Mouse (Mus musculus) lung, embryonic 16.5 days (tissue): Measurements from ENCODE around the gene Tbxas1. TPM values are rescaled to one million over a fixed set of nuclear protein-coding genes. Genes with fewer than 3 reads are reported as not detected.
A peak's percentile ranks its signal among the peaks of the same experiment; 100 is the strongest.

ENCODE experiments used
- ATAC-seq: fragments of 200-750 bp; cut with Nextera tagmentation; 2 replicates; pipeline ENCODE4 v1.8.0; 2017; ENCODE audit warnings: low read depth, mild to moderate bottlenecking, moderate library complexity
- H3K27ac ChIP-seq: fragments of 300-500 bp; sonication (generic); 2 replicates; pipeline ENCODE4 v1.5.1; 2014; ENCODE audit warnings: mild to moderate bottlenecking, control low read depth, low read length
- H3K27me3 ChIP-seq: fragments of 300-500 bp; sonication (generic); 2 replicates; pipeline ENCODE4 v1.6.1; 2014; ENCODE audit warnings: low read depth, low read length, mixed read lengths; ENCODE audit not compliant: control insufficient read depth, insufficient read depth
- H3K36me3 ChIP-seq: fragments of 300-500 bp; sonication (generic); 2 replicates; pipeline ENCODE4 v1.6.1; 2014; ENCODE audit warnings: low read length; ENCODE audit not compliant: control insufficient read depth, insufficient read depth
- H3K4me1 ChIP-seq: fragments of 300-500 bp; sonication (generic); replicated peaks from 2 replicates; pipeline ENCODE4 v1.6.1; 2014; ENCODE audit warnings: low read length, mixed read lengths; ENCODE audit not compliant: control insufficient read depth, insufficient read depth
- H3K4me2 ChIP-seq: fragments of 300-500 bp; sonication (generic); 2 replicates; pipeline ENCODE4 v1.6.1; 2014; ENCODE audit warnings: low read depth, low read length, control low read depth
- H3K4me3 ChIP-seq: fragments of 300-500 bp; sonication (generic); 2 replicates; pipeline ENCODE4 v1.5.1; 2014; ENCODE audit warnings: mild to moderate bottlenecking, low read length, control low read depth
- H3K9ac ChIP-seq: fragments of 300-500 bp; sonication (generic); 2 replicates; pipeline ENCODE4 v1.6.1; 2014; ENCODE audit warnings: low read length, control low read depth
- H3K9me3 ChIP-seq: fragments of 300-500 bp; sonication (generic); 2 replicates; pipeline ENCODE4 v1.6.1; 2016; ENCODE audit warnings: low read length; ENCODE audit not compliant: control insufficient read depth
- WGBS: fragments of 180-500 bp; shearing (Covaris S2); extraction: QIAGEN DNeasy Blood & Tissue Kit; methylation state at CpG from one replicate; pipeline ENCODE4 v1.1.7; 2014; 5-methylcytosine and 5-hydroxymethylcytosine counted together
- polyA plus RNA-seq: library from polyadenylated mRNA; unstranded; fragments of >200 nt; fragmentation: Nextera tagmentation; extraction: Ambion mirVana; gene quantifications from 2 replicates; pipeline ENCODE4 v1.2.1, GENCODE M21; 2015

Tbxas1 gene
- polyA plus RNA-seq, 1 experiment from 2014 or later, result 3.9 TPM

GRCm38 (mm10) chr6:39057161-39057560 is 182.0 kb downstream of the Tbxas1 start:
- H3K4me3 ChIP-seq, result no peak overlapping the region
- no peak overlapping the region for H3K4me2 ChIP-seq
- H3K9ac ChIP-seq, result no peak overlapping the region
- no peaks in the 10 kb centered on the region for H3K27me3 ChIP-seq
- no peaks in the 10 kb centered on the region for H3K36me3 ChIP-seq
- 79% methylated on average over 1 of the region's 1 CpGs for WGBS
- H3K27ac ChIP-seq, result no peak overlapping the region
- no peaks in the 10 kb centered on the region for H3K9me3 ChIP-seq
- peaks cover 12% of the 10 kb centered on the region for H3K4me1 ChIP-seq
- ATAC-seq, result no peak

DNA sequence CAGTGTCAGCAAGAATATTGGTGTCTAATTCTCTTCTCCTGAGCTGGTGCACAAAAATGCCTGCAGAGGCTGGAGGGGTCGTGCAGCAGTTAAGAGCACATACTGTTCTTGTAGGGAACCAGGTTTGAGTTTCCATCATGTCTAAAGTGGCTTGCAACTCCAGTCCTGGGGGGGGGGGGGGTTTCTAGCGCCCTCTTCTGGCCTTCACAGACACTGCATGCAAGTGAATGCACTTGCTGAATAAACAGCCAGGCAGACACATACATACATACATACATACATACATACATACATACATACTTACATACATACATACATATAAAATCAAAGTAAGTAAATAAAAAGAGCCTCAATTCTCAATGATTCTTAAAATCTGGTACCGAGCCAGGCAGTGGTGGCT is 183.2 kb downstream of the Tbxas1 start:
- no peaks in the 10 kb centered on the region for H3K27me3 ChIP-seq
- no peak overlapping the region for H3K9ac ChIP-seq
- no peak for ATAC-seq
- H3K4me2 ChIP-seq, result no peak overlapping the region
- H3K9me3 ChIP-seq, result no peaks in the 10 kb centered on the region
- no peak overlapping the region for H3K4me3 ChIP-seq
- no peaks in the 10 kb centered on the region for H3K36me3 ChIP-seq
- H3K4me1 ChIP-seq, result peaks cover 12% of the 10 kb centered on the region
- 51% methylated on average over 3 of the region's 3 CpGs for whole genome bisulfite sequencing
- no peak overlapping the region for H3K27ac ChIP-seq

- Histone ChIP-seq H3K36me3 (no peaks in the 10 kb centered on the region), H3K9me3 (no peaks in the 10 kb centered on the region), H3K27me3 (no peaks in the 10 kb centered on the region), H3K4me2 (no peak overlapping the region), H3K4me3 (no peak overlapping the region), H3K9ac (no peak overlapping the region; the same call in 1 of the 2 replicates), H3K4me1 (peaks cover 12% of the 10 kb centered on the region), H3K27ac (peak overlapping the region; percentile 76; the same call in 1 of the 2 replicates)
- ATAC-seq, result no peak
- 9% methylated on average over 3 of the region's 3 CpGs for WGBS
These were observed 183.7 kb downstream of the Tbxas1 start for GRCm38 (mm10) chr6:39058936-39059335.

- Histone ChIP-seq H3K9me3 (no peaks in the 10 kb centered on the region), H3K27ac (peak overlapping the region; percentile 76), H3K4me2 (0 out of 2 replicates have a peak overlapping the region, but pooled peaks have one; percentile 9), H3K27me3 (no peaks in the 10 kb centered on the region), H3K36me3 (no peaks in the 10 kb centered on the region), H3K4me1 (peaks cover 12% of the 10 kb centered on the region), H3K9ac (no peak overlapping the region; the same call in 1 of the 2 replicates), H3K4me3 (no peak overlapping the region)
- 18% methylated on average over 12 of the region's 12 CpGs for WGBS
- peak; percentile 89 for ATAC-seq
These were observed 184.6 kb downstream of the Tbxas1 start for GRCm38 (mm10) chr6:39059547-39060497.

DNA sequence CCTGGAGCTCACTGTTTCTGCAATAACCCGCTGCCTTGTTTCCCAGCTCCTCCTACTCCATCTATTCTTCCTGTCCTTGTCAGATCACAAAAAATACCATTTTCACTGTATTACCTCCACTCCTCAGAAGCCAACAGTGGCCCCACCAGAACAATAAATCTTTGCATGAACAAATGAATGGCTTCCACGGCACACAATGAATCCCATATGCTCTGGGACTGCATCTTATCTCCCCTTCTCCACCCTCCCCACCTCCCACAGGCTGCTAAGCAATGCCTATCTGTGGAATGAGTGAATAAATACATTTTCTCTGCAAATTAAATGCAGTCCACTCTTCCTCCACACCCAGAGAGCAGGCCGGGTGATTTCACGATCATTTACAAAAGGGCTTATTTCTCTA is 186.0 kb downstream of the Tbxas1 start:
- H3K9me3 ChIP-seq, result no peaks in the 10 kb centered on the region
- no peaks in the 10 kb centered on the region for H3K27me3 ChIP-seq
- no peak overlapping the region for H3K9ac ChIP-seq
- H3K4me3 ChIP-seq, result no peak overlapping the region
- no peak overlapping the region for H3K4me2 ChIP-seq
- ATAC-seq, result no peak
- 41% methylated on average over 4 of the region's 4 CpGs for WGBS
- H3K4me1 ChIP-seq, result peaks cover 12% of the 10 kb centered on the region
- no peak overlapping the region for H3K27ac ChIP-seq
- H3K36me3 ChIP-seq, result no peaks in the 10 kb centered on the region

DNA sequence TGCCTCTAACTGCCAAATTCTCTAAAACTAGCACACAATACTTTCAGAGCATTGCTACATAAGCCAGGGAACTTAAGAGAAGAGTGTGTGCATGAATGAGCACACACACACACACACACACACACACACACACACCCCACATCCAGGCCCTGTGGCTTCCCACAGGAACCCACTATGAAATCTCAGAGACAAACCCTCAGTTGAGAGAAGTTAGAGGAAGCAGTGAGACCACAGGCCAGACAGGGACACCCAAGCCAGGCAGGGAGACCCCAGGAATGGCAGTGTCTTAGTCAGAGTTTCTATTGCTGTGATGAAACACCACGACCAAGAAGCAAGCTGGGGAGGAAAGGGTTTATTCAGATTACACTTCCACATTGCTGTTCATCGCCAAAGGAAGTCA is 188.3 kb downstream of the Tbxas1 start:
- 47% methylated on average over 2 of the region's 2 CpGs for WGBS
- H3K4me1 ChIP-seq, result peaks cover 12% of the 10 kb centered on the region
- no peak overlapping the region for H3K4me2 ChIP-seq
- ATAC-seq, result no peak
- no peak overlapping the region for H3K9ac ChIP-seq
- no peaks in the 10 kb centered on the region for H3K36me3 ChIP-seq
- no peaks in the 10 kb centered on the region for H3K9me3 ChIP-seq
- H3K4me3 ChIP-seq, result no peak overlapping the region
- H3K27me3 ChIP-seq, result no peaks in the 10 kb centered on the region
- no peak overlapping the region for H3K27ac ChIP-seq

DNA sequence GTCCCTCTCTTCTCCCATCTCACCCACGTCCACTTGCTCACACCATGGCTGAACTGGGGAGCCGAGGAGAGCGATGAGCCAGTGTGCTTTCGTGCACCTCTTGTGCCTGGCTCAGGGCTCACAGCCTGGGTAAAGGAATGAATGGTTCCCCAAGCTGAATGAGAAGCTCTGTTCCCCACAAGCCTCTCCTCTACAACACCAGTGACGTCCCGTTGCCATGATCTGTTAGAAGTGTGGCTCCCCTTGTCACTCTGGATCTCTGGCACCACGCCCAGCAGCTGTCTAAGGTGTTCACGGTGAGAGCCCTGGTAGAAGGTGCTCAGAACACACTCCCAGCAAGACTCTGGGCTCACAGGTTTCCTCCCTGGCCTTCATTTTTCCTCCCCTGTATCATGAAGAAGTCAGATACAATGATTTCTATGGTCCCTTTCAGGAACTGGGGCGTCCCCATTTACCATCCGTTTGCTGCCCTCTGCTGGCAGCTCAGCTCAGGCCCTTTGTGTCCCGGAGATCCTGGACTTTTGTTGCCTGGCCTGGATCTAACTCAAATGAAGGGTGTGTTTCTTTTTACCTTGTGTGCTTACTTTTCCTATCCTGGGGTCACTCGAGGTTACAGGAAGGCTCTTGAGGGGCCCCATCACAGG is 191.9 kb downstream of the Tbxas1 start:
- Histone ChIP-seq H3K27me3 (no peaks in the 10 kb centered on the region), H3K27ac (no peak overlapping the region), H3K9me3 (no peaks in the 10 kb centered on the region), H3K36me3 (no peaks in the 10 kb centered on the region), H3K4me1 (no peaks in the 10 kb centered on the region), H3K9ac (no peak overlapping the region), H3K4me2 (no peak overlapping the region), H3K4me3 (no peak overlapping the region)
- 36% methylated on average over 12 of the region's 12 CpGs for WGBS
- peak; percentile 82; the same call in 1 of the 2 replicates for ATAC-seq

DNA sequence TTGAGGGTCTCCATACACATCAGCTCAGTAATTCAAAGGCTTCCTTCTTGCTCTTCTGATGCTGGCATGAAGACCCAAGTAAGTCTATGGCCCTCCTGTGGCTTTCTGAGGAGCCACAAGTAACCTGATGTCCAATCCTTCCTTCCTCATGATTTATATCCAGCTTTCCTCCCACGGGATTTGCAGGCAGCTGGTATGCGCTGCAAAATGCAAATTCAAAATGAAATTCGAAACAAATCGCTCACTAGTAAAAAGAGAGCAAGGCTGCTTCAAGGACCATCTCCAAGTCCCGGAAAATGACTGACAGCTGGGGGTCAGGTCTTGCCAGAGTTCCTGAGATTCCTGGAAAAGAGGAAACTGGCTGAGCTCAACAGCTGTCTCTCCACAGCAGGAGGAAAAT is 197.5 kb downstream of the Tbxas1 start:
- WGBS, result 44% methylated on average over 5 of the region's 5 CpGs
- no peak overlapping the region for H3K4me2 ChIP-seq
- H3K4me3 ChIP-seq, result no peak overlapping the region
- no peaks in the 10 kb centered on the region for H3K27me3 ChIP-seq
- no peak overlapping the region for H3K9ac ChIP-seq
- ATAC-seq, result no peak
- H3K4me1 ChIP-seq, result no peaks in the 10 kb centered on the region
- H3K9me3 ChIP-seq, result no peaks in the 10 kb centered on the region
- H3K27ac ChIP-seq, result no peak overlapping the region
- no peaks in the 10 kb centered on the region for H3K36me3 ChIP-seq

- ATAC-seq, result no peak
- H3K27ac ChIP-seq, result no peak overlapping the region
- no peaks in the 10 kb centered on the region for H3K4me1 ChIP-seq
- no peak overlapping the region for H3K9ac ChIP-seq
- no peaks in the 10 kb centered on the region for H3K9me3 ChIP-seq
- no peaks in the 10 kb centered on the region for H3K27me3 ChIP-seq
- no peak overlapping the region for H3K4me3 ChIP-seq
- H3K36me3 ChIP-seq, result no peaks in the 10 kb centered on the region
- H3K4me2 ChIP-seq, result no peak overlapping the region
These were observed 199.0 kb downstream of the Tbxas1 start for GRCm38 (mm10) chr6:39074186-39074585.
